Mouse (Mus musculus) brown adipose tissue, adult 24 weeks (tissue): Measurements from ENCODE around the gene Pex19. TPM values are rescaled to one million over a fixed set of nuclear protein-coding genes. Genes with fewer than 3 reads are reported as not detected.
A peak's percentile ranks its signal among the peaks of the same experiment; 100 is the strongest.

ENCODE experiments used
- H3K27ac ChIP-seq: fragments of 200-500 bp; replicated peaks from 2 replicates; pipeline ENCODE4 v1.5.1; 2012; ENCODE audit warnings: low read depth, mild to moderate bottlenecking, low read length
- H3K4me1 ChIP-seq: fragments of 200-500 bp; 2 replicates; pipeline ENCODE4 v1.6.1; 2012; ENCODE audit warnings: low read length, mixed read lengths; ENCODE audit not compliant: control insufficient read depth, insufficient read depth, insufficient read length
- H3K4me3 ChIP-seq: fragments of 200-500 bp; 2 replicates; pipeline ENCODE4 v1.5.1; 2012; ENCODE audit warnings: low read depth, mild to moderate bottlenecking, low read length, moderate library complexity; ENCODE audit not compliant: insufficient read depth
- polyA plus RNA-seq: library from polyadenylated mRNA; stranded (reverse); fragments of >200 nt; gene quantifications from 2 replicates; pipeline ENCODE4 v1.2.4, GENCODE M21; 2012; ENCODE audit not compliant: missing spikeins, insufficient read depth, insufficient read length

Gene Pex19
- polyA plus RNA-seq, 1 experiment: 215 TPM

- 0 out of 2 replicates have a peak, but pooled peaks cover 2% of the 10 kb centered on the region for H3K4me1 ChIP-seq
- peak overlapping the region; percentile 96 for H3K27ac ChIP-seq
- H3K4me3 ChIP-seq: peak overlapping the region; percentile 92
Observed at GRCm38 (mm10) chr1:172148955-172149815, 22.6 kb downstream of the Pex19 start.

- Histone ChIP-seq H3K4me1 (no peaks in the 10 kb centered on the region), H3K27ac (no peak overlapping the region), H3K4me3 (no peak overlapping the region)
Observed at GRCm38 (mm10) chr1:172154536-172154935, 28.0 kb downstream of the Pex19 start.

- no peaks in the 10 kb centered on the region for H3K4me1 ChIP-seq
- no peak overlapping the region for H3K27ac ChIP-seq
- no peak overlapping the region for H3K4me3 ChIP-seq
Observed at GRCm38 (mm10) chr1:172155518-172155917, 29.0 kb downstream of the Pex19 start.

- no peaks in the 10 kb centered on the region for H3K4me1 ChIP-seq
- no peak overlapping the region for H3K4me3 ChIP-seq
- H3K27ac ChIP-seq: no peak overlapping the region
Observed at GRCm38 (mm10) chr1:172159970-172160369, 33.4 kb downstream of the Pex19 start.

- Histone ChIP-seq H3K4me1 (no peaks in the 10 kb centered on the region), H3K27ac (no peak overlapping the region), H3K4me3 (no peak overlapping the region)
Observed at GRCm38 (mm10) chr1:172160508-172160907, 34.0 kb downstream of the Pex19 start.

- no peak overlapping the region for H3K4me3 ChIP-seq
- no peak overlapping the region for H3K27ac ChIP-seq
- H3K4me1 ChIP-seq: no peaks in the 10 kb centered on the region
Observed at GRCm38 (mm10) chr1:172162009-172162408, 35.5 kb downstream of the Pex19 start.

- Histone ChIP-seq H3K4me3 (no peak overlapping the region), H3K27ac (no peak overlapping the region), H3K4me1 (no peaks in the 10 kb centered on the region)
Observed at GRCm38 (mm10) chr1:172162959-172163358, 36.4 kb downstream of the Pex19 start.

- Histone ChIP-seq H3K4me3 (no peak overlapping the region), H3K4me1 (no peaks in the 10 kb centered on the region), H3K27ac (no peak overlapping the region)
Observed at GRCm38 (mm10) chr1:172167911-172168310, 41.4 kb downstream of the Pex19 start.

GRCm38 (mm10) chr1:172169809-172170208 is 43.3 kb downstream of the Pex19 start:
- no peaks in the 10 kb centered on the region for H3K4me1 ChIP-seq
- no peak overlapping the region for H3K4me3 ChIP-seq
- no peak overlapping the region for H3K27ac ChIP-seq

- Histone ChIP-seq H3K27ac (no peak overlapping the region), H3K4me1 (no peaks in the 10 kb centered on the region), H3K4me3 (no peak overlapping the region)
Observed at GRCm38 (mm10) chr1:172172381-172172780, 45.8 kb downstream of the Pex19 start.

- Histone ChIP-seq H3K4me1 (no peaks in the 10 kb centered on the region), H3K27ac (no peak overlapping the region), H3K4me3 (no peak overlapping the region)
Observed at GRCm38 (mm10) chr1:172173181-172173580, 46.6 kb downstream of the Pex19 start.

- H3K4me1 ChIP-seq: no peaks in the 10 kb centered on the region
- no peak overlapping the region for H3K27ac ChIP-seq
- H3K4me3 ChIP-seq: no peak overlapping the region
Observed at GRCm38 (mm10) chr1:172177791-172178190, 51.2 kb downstream of the Pex19 start.

GRCm38 (mm10) chr1:172179102-172179501 is 52.5 kb downstream of the Pex19 start:
- H3K4me3 ChIP-seq: no peak overlapping the region
- no peaks in the 10 kb centered on the region for H3K4me1 ChIP-seq
- no peak overlapping the region for H3K27ac ChIP-seq

GRCm38 (mm10) chr1:172180881-172181280 is 54.3 kb downstream of the Pex19 start:
- Histone ChIP-seq H3K4me3 (no peak overlapping the region), H3K27ac (no peak overlapping the region), H3K4me1 (no peaks in the 10 kb centered on the region)

GRCm38 (mm10) chr1:172181777-172182176 is 55.2 kb downstream of the Pex19 start:
- no peak overlapping the region for H3K4me3 ChIP-seq
- no peak overlapping the region for H3K27ac ChIP-seq
- no peaks in the 10 kb centered on the region for H3K4me1 ChIP-seq

- no peaks in the 10 kb centered on the region for H3K4me1 ChIP-seq
- H3K4me3 ChIP-seq: no peak overlapping the region
- H3K27ac ChIP-seq: no peak overlapping the region
Observed at GRCm38 (mm10) chr1:172183056-172183455, 56.5 kb downstream of the Pex19 start.
